Mouse (Mus musculus): ENCODE data around the gene Ggct. TPM values are rescaled to one million over a fixed set of nuclear protein-coding genes. Genes with fewer than 3 reads are reported as not detected.
A peak's percentile ranks its signal among the peaks of the same experiment; 100 is the strongest.

Ggct gene
- polyA plus RNA-seq, 1 experiment from 2014 or later = 10.6 TPM

DNA sequence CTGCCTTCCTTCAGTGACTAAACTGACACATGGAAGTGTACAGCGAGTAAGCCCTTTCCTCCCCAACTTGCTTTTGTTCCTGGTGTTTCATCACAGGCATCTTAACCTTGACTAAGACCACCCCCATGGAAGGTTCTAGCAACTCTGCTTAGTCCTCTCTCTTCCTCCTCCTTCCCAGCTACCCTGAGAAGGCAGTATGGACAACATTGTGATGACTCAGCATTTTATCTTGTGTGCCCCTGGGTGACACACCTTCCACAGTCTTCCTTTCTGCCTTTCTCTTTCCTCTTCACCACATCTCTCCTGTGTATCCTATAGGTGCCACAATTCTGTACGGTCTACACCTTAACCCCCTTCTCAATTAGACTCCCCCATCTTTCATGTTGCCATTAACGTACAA lies 21.4 kb upstream of the Ggct start:
- ATAC-seq = no peak
- Histone ChIP-seq H3K36me3 (ENCODE audit: poor library complexity, severe bottlenecking) (no peaks in the 10 kb centered on the region), H3K9ac (no peak overlapping the region), H3K27me3 (peaks cover 62% of the 10 kb centered on the region), H3K9me3 (replicated peaks) (no peaks in the 10 kb centered on the region), H3K27ac (no peak overlapping the region), H3K4me2 (no peak overlapping the region), H3K4me1 (peaks cover 16% of the 10 kb centered on the region), H3K4me3 (no peak overlapping the region)
- WGBS = 88% methylated on average over 3 of the region's 3 CpGs

DNA sequence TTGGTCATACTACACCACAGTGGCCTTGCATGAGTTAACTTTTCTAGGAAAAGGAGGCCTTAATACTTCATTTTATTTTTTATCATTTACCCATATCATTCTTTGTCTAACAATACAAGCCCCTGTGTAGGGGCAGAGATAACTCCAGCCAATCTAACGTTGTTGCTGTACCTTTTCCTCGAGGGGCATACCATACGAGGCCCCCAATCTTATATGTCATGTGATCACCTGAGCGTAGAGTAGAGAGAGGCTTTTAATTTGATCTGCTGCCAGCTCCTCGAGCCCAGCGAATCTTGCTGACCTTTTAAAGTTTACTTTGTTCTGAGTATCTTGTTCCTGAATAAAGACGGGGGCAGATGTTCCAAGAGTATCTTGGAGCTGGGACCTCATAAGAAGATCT lies 19.8 kb upstream of the Ggct start:
- H3K4me2 ChIP-seq = no peak overlapping the region
- no peak overlapping the region for H3K4me3 ChIP-seq
- H3K36me3 ChIP-seq (ENCODE audit: poor library complexity, severe bottlenecking) = no peaks in the 10 kb centered on the region
- H3K9me3 ChIP-seq (replicated peaks) = no peaks in the 10 kb centered on the region
- H3K4me1 ChIP-seq = peaks cover 16% of the 10 kb centered on the region
- H3K27ac ChIP-seq = no peak overlapping the region
- peaks cover 65% of the 10 kb centered on the region for H3K27me3 ChIP-seq
- no peak for ATAC-seq
- H3K9ac ChIP-seq = no peak overlapping the region
- WGBS = 86% methylated on average over 7 of the region's 7 CpGs

DNA sequence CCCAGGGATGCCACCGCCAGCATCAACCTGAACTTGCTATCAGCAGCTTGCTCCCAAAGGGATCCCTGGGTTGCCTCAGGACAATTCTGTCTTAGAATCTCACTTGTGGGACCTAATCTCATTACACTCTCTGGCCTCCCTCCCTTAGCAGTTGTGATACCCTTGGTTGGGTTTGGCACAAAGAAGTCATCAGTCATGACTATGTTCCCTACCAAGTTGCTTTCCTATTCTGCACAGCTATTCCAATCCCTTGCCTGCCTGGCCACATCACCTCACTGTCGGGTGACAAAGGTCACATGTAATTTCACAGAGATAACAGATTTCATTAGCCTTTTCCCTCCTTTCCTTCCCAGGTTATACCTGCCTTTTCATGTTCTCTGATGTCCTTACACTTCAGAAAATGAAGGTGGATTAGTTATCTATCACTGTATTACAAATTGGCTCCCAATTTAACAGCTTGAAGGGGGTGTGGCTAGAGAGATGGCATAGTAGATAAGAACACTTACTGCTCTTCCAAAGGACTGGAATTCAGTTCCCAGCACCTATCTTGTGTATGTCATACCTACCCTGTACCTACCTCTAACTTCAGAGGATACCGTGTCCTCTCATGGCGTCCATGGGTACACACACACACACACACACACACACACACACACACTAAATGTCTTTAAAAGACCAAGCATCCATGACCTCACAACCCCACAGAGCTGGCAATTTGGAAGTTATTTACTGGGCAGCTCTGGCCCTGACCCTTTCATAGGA lies 17.8 kb upstream of the Ggct start:
- ATAC-seq = no peak
- H3K27me3 ChIP-seq = peaks cover 73% of the 10 kb centered on the region
- H3K27ac ChIP-seq = no peak overlapping the region
- H3K9me3 ChIP-seq (replicated peaks) = no peaks in the 10 kb centered on the region
- H3K9ac ChIP-seq = no peak overlapping the region
- no peaks in the 10 kb centered on the region for H3K36me3 ChIP-seq (ENCODE audit: poor library complexity, severe bottlenecking)
- H3K4me3 ChIP-seq = no peak overlapping the region
- no peak overlapping the region for H3K4me2 ChIP-seq
- peaks cover 11% of the 10 kb centered on the region for H3K4me1 ChIP-seq
- 62% methylated on average over 4 of the region's 4 CpGs for WGBS

DNA sequence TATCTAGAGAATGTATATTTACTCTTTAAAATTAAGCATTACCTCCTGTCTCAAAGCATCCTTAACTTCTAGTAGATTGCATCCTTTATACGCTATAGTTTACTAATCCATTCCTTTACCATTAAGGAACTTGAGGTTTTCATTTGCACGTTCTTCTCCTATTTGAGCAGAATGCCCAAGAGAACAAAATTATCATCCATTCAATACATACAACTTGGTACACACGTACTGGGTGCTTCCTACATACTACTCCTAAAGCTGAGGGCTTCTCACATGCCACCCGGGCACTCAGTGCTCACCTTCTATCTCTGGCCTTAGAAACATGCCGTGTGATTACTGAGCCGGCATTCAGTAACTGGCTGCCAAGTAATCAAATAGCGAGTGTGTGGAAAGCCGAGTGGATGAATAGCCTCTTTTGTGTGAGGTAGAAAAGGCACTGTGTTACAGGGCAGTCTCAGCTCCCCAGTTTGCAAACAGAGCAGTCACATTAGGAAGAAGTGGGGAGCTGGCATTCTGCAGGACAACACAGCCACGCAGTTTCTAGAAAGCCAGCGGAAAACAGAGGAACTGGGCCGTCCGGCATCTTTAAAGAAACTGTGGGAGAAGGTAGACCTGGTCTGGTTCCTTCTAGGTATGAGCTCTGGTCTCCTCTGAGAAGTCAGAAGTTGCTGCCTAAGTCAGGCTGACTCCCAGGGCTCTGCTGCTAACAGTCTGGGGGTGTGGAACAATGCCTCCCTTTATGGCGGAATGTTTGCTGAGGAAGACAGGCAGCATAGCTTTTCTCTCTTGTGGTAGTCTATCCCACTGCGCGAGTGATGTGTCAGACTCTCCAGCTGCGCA lies 16.9 kb upstream of the Ggct start:
- peaks cover 11% of the 10 kb centered on the region for H3K4me1 ChIP-seq
- WGBS = 12% methylated on average over 16 of the region's 16 CpGs
- H3K4me2 ChIP-seq = peak overlapping the region; percentile 49
- H3K9me3 ChIP-seq (replicated peaks) = no peaks in the 10 kb centered on the region
- peak overlapping the region; percentile 13; the same call in 1 of the 2 replicates for H3K4me3 ChIP-seq
- H3K36me3 ChIP-seq (ENCODE audit: poor library complexity, severe bottlenecking) = no peaks in the 10 kb centered on the region
- peak; percentile 50 for ATAC-seq
- H3K27me3 ChIP-seq = peaks cover 75% of the 10 kb centered on the region
- no peak overlapping the region for H3K9ac ChIP-seq
- H3K27ac ChIP-seq = no peak overlapping the region

DNA sequence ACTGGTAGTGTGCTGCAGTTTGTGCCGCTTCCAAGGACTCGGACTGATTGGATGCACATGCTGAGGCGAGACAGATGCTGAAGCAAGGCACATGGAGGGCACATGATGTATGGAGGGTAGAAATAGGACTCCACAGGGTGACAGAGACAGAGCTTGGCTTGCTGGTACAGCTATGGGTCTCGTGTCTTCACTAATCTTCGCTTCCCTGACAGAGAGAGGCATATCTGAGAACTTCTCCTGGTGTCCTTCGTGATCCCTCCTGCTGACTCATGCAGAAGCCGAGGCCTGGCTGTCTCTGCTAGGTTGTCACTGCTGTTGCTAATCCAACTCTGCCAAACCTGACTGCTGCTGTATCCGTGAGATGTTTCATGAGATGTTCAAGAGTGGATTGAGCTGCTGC lies 15.7 kb upstream of the Ggct start:
- 90% methylated on average over 8 of the region's 8 CpGs for WGBS
- ATAC-seq = no peak

DNA sequence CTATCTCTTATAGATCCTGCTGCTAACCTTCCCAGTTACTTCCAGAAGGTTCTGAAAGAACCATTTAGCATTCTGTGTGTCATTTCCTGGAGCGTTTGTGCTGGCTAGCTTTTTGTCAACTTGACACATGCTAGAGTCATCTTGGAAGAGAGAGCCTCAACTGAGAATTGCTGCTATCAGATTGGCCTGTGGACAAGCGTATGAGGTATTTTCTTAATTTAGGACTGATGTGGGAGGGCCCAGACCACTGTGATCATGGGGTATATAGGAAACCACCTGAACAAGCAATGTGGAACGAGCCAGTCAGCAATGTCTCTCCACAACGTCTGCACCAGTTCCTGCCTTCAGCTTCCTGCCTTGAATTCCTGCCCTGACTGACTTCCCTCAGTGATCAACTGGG lies 10.8 kb upstream of the Ggct start:
- no peak overlapping the region for H3K9ac ChIP-seq
- no peaks in the 10 kb centered on the region for H3K4me1 ChIP-seq
- H3K27me3 ChIP-seq = peaks cover 51% of the 10 kb centered on the region
- H3K4me3 ChIP-seq = no peak overlapping the region
- no peak for ATAC-seq
- 86% methylated on average over 4 of the region's 4 CpGs for WGBS
- H3K9me3 ChIP-seq (replicated peaks) = no peaks in the 10 kb centered on the region
- H3K4me2 ChIP-seq = no peak overlapping the region
- H3K36me3 ChIP-seq (ENCODE audit: poor library complexity, severe bottlenecking) = no peaks in the 10 kb centered on the region
- H3K27ac ChIP-seq = no peak overlapping the region

More for the DNA sequence above, 15.7 kb upstream of the Ggct start:
- H3K4me1 ChIP-seq = peaks cover 11% of the 10 kb centered on the region
- H3K27me3 ChIP-seq = peaks cover 73% of the 10 kb centered on the region
- H3K9me3 ChIP-seq (replicated peaks) = no peaks in the 10 kb centered on the region
- no peak overlapping the region for H3K4me2 ChIP-seq
- no peaks in the 10 kb centered on the region for H3K36me3 ChIP-seq (ENCODE audit: poor library complexity, severe bottlenecking)
- H3K27ac ChIP-seq = no peak overlapping the region
- H3K9ac ChIP-seq = no peak overlapping the region
- H3K4me3 ChIP-seq = no peak overlapping the region

DNA sequence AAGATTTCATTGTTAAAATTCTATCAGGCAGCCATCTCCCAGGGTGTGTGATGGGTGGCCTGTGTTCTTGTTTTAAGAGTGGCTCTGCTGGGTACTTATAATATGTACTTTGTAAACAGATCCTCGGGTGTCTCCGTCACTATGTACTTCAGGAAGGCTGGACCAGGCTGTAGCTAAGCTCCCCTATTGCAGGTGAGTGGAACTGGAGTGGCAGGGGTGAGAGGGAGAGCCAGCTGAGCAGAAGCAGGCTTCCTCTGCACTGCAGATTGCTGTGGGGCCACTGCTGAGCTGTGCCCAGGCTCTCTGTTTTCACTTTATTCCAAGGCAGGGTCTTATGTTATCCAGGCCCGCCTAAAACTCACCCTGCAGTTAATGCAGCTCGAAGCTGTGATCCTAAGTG lies 9.7 kb upstream of the Ggct start:
- no peak for ATAC-seq

DNA sequence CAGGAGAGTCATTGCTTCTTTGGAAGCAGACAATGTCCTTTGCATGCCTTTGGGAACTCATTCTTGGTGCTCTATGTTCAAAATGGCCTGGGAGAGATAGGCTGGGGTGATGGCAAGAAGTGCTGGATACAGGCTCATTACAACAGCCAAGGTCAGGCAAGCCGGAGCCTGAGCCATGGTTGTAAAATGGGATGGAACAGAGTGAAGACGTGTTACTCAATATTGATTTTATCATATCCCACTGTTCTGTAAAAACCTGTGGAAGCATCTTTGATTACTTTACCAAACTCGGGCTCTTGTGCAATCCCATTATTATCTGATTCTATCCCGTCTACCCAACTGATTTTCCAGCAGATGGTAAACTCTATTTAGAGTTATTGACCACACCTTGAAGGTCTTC lies 8.6 kb upstream of the Ggct start:
- no peak overlapping the region for H3K9ac ChIP-seq
- ATAC-seq = no peak
- H3K4me3 ChIP-seq = no peak overlapping the region
- no peaks in the 10 kb centered on the region for H3K9me3 ChIP-seq (replicated peaks)
- H3K27ac ChIP-seq = no peak overlapping the region
- 88% methylated on average over 4 of the region's 4 CpGs for WGBS
- no peak overlapping the region for H3K4me2 ChIP-seq
- H3K27me3 ChIP-seq = peaks cover 31% of the 10 kb centered on the region
- H3K36me3 ChIP-seq (ENCODE audit: poor library complexity, severe bottlenecking) = no peaks in the 10 kb centered on the region
- H3K4me1 ChIP-seq = no peaks in the 10 kb centered on the region

More for the DNA sequence above, 9.7 kb upstream of the Ggct start:
- Histone ChIP-seq H3K27me3 (peaks cover 40% of the 10 kb centered on the region), H3K4me3 (no peak overlapping the region), H3K27ac (no peak overlapping the region), H3K9me3 (replicated peaks) (no peaks in the 10 kb centered on the region), H3K36me3 (ENCODE audit: poor library complexity, severe bottlenecking) (no peaks in the 10 kb centered on the region), H3K4me2 (no peak overlapping the region), H3K4me1 (no peaks in the 10 kb centered on the region), H3K9ac (no peak overlapping the region)
- 80% methylated on average over 4 of the region's 4 CpGs for WGBS

DNA sequence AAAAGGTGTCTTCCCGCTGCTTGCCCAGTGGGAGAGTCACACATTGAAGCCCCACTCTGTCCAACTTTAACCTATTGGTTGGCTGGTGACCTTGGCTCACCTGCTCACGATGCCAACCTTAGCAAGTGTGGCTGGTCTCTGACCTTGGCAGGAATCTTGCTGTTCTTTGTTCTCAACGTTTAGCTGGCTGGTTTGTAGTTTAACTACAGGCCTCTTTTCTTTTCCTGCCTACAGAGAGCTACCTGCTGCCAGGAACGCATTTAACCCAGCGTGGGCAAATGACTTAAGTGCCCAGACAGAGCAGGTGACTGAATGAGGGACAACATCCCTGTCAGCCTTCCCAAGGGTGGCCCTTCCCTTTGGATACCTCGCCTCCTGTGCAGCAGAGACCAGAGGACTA lies 5.0 kb upstream of the Ggct start:
- Histone ChIP-seq H3K27me3 (peaks cover 16% of the 10 kb centered on the region), H3K4me2 (no peak overlapping the region)
- no peak for ATAC-seq

DNA sequence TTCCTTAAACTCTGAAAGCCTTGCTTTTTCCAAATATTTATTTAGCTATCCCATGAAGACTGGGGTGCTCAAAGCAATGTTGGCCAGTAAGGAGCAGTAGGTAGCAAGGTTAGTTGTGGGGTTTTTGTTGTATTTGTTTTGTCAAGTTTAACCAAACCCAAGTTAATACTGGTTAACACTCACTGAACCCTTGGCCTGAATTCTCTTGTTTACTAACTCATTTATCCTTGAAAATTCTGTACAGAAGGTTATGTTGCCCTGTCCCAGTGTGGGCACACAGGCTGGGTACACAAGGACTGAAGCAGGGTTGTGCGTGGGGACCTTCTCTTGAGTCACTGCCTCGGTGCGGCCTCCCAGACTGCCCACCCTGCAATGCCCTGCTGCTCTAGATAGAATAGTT lies 3.6 kb upstream of the Ggct start:
- no peaks in the 10 kb centered on the region for H3K36me3 ChIP-seq (ENCODE audit: poor library complexity, severe bottlenecking)

More for the DNA sequence above, 5.0 kb upstream of the Ggct start:
- no peaks in the 10 kb centered on the region for H3K9me3 ChIP-seq (replicated peaks)
- 76% methylated on average over 6 of the region's 6 CpGs for WGBS
- H3K9ac ChIP-seq = no peak overlapping the region
- H3K4me3 ChIP-seq = no peak overlapping the region
- H3K4me1 ChIP-seq = peaks cover 4% of the 10 kb centered on the region; the same call in 1 of the 2 replicates
- H3K36me3 ChIP-seq (ENCODE audit: poor library complexity, severe bottlenecking) = no peaks in the 10 kb centered on the region
- H3K27ac ChIP-seq = no peak overlapping the region

DNA sequence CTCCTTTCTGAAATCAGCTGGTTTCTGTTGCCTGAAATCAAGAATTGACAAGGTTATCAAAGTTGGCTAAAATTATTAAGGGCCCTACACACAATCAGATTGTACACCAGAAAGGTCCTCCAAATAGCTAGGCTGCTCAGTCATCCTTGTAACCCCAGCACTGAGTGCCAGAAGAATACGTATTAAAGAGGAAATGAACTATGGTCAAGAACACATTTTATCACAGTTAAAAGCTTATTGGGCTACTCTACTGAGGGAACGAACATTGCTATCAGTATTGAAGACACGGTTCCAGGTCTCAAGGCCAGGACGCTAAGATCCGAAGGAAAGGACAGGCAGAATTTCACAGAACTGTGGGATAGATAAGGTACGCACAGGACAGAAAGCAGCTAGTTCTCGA lies 609 bp downstream of the Ggct start:
- peak overlapping the region; percentile 94 for H3K4me2 ChIP-seq
- peak overlapping the region; percentile 57 for H3K4me3 ChIP-seq
- 0 out of 2 replicates have a peak, but pooled peaks cover 15% of the 10 kb centered on the region for H3K27me3 ChIP-seq
- 5% methylated on average over 7 of the region's 7 CpGs for WGBS
- H3K36me3 ChIP-seq (ENCODE audit: poor library complexity, severe bottlenecking) = no peaks in the 10 kb centered on the region
- H3K4me1 ChIP-seq = peaks cover 10% of the 10 kb centered on the region; the same call in 1 of the 2 replicates
- H3K9me3 ChIP-seq (replicated peaks) = no peaks in the 10 kb centered on the region
- peak overlapping the region; percentile 74 for H3K9ac ChIP-seq
- no peak for ATAC-seq
- H3K27ac ChIP-seq = no peak overlapping the region

More for the DNA sequence above, 3.6 kb upstream of the Ggct start:
- H3K27ac ChIP-seq = no peak overlapping the region
- ATAC-seq = no peak
- H3K27me3 ChIP-seq = peaks cover 13% of the 10 kb centered on the region; the same call in 1 of the 2 replicates
- WGBS = 92% methylated on average over 3 of the region's 3 CpGs
- no peak overlapping the region for H3K4me2 ChIP-seq
- no peak overlapping the region for H3K4me3 ChIP-seq
- peaks cover 10% of the 10 kb centered on the region; the same call in 1 of the 2 replicates for H3K4me1 ChIP-seq
- no peaks in the 10 kb centered on the region for H3K9me3 ChIP-seq (replicated peaks)
- no peak overlapping the region for H3K9ac ChIP-seq

DNA sequence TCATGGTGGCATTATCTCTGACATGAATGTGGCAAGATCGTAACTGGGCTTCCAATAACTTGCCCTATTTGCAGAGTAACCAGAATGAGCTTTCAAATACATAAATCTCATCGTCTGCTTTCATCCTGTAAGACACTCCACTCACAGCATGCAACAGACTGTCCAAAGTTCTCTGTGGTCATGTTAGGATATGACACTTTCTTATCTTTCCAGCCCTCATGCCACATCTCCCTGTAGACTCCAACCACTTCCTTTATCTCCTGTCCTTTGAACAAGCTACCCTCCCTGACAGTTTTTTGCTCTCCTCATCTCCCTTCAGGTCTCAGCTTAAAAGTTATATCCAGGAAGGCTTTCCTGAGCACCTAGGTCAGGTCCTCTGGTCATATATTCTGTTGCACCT lies 1.6 kb downstream of the Ggct start:
- no peak overlapping the region for H3K4me2 ChIP-seq
- H3K27ac ChIP-seq = no peak overlapping the region
- ATAC-seq = no peak
- H3K4me3 ChIP-seq = no peak overlapping the region
- H3K4me1 ChIP-seq = peaks cover 10% of the 10 kb centered on the region; the same call in 1 of the 2 replicates
- H3K27me3 ChIP-seq = 0 out of 2 replicates have a peak, but pooled peaks cover 15% of the 10 kb centered on the region
- WGBS = 92% methylated on average over 2 of the region's 2 CpGs
- H3K9ac ChIP-seq = no peak overlapping the region
- no peaks in the 10 kb centered on the region for H3K36me3 ChIP-seq (ENCODE audit: poor library complexity, severe bottlenecking)
- H3K9me3 ChIP-seq (replicated peaks) = no peaks in the 10 kb centered on the region

All from forebrain, embryonic 13.5 days (tissue).